Mouse (Mus musculus) CD4-positive, CD25-positive, alpha-beta regulatory T cell, adult 2 months (primary cell): ENCODE data around the gene Iqschfp.

Experiments
- DNase-seq: peaks from one replicate; pipeline ENCODE4 v3.0.0-alpha.2; 2012; ENCODE audit warnings: low read depth, low spot score

The Iqschfp gene

GRCm38 (mm10) chr3:68526416-68526815, 634.4 kb downstream of the Iqschfp start:
- no peak for DNase-seq

- DNase-seq = no peak
These were observed 635.1 kb downstream of the Iqschfp start for GRCm38 (mm10) chr3:68527182-68527581.

- no peak for DNase-seq
These were observed 639.9 kb downstream of the Iqschfp start for GRCm38 (mm10) chr3:68531908-68532307.

GRCm38 (mm10) chr3:68534571-68535051, 642.6 kb downstream of the Iqschfp start:
- DNase-seq = no peak

GRCm38 (mm10) chr3:68535160-68535728, 643.2 kb downstream of the Iqschfp start:
- DNase-seq = no peak

GRCm38 (mm10) chr3:68536071-68536470, 644.0 kb downstream of the Iqschfp start:
- DNase-seq = no peak

GRCm38 (mm10) chr3:68541688-68542087, 649.7 kb downstream of the Iqschfp start:
- no peak for DNase-seq

- DNase-seq = peak; percentile 22
These were observed 651.0 kb downstream of the Iqschfp start for GRCm38 (mm10) chr3:68542944-68543501.

GRCm38 (mm10) chr3:68544811-68545210, 652.8 kb downstream of the Iqschfp start:
- no peak for DNase-seq

GRCm38 (mm10) chr3:68545898-68546297, 653.9 kb downstream of the Iqschfp start:
- no peak for DNase-seq

- DNase-seq = no peak
These were observed 663.1 kb downstream of the Iqschfp start for GRCm38 (mm10) chr3:68555087-68555662.

- DNase-seq = no peak
These were observed 664.9 kb downstream of the Iqschfp start for GRCm38 (mm10) chr3:68556891-68557290.

GRCm38 (mm10) chr3:68558744-68559143, 666.7 kb downstream of the Iqschfp start:
- no peak for DNase-seq

GRCm38 (mm10) chr3:68560057-68560456, 668.0 kb downstream of the Iqschfp start:
- no peak for DNase-seq

GRCm38 (mm10) chr3:68562838-68563237, 670.8 kb downstream of the Iqschfp start:
- peak; percentile 6 for DNase-seq

GRCm38 (mm10) chr3:68563922-68564321, 671.9 kb downstream of the Iqschfp start:
- DNase-seq = no peak

- DNase-seq = no peak
These were observed 673.1 kb downstream of the Iqschfp start for GRCm38 (mm10) chr3:68564978-68565674.

- no peak for DNase-seq
These were observed 673.6 kb downstream of the Iqschfp start for GRCm38 (mm10) chr3:68565675-68566055.

- DNase-seq = no peak
These were observed 675.5 kb downstream of the Iqschfp start for GRCm38 (mm10) chr3:68567581-68567980.

- no peak for DNase-seq
These were observed 676.1 kb downstream of the Iqschfp start for GRCm38 (mm10) chr3:68568149-68568548.

GRCm38 (mm10) chr3:68568716-68569115, 676.7 kb downstream of the Iqschfp start:
- DNase-seq = no peak

GRCm38 (mm10) chr3:68570319-68570718, 678.3 kb downstream of the Iqschfp start:
- no peak for DNase-seq
